Mouse (Mus musculus) kidney, postnatal 0 days (tissue): ENCODE measurements around the gene Mical1. TPM values are rescaled to one million over a fixed set of nuclear protein-coding genes. Genes with fewer than 3 reads are reported as not detected.
A peak's percentile ranks its signal among the peaks of the same experiment; 100 is the strongest.

ENCODE experiments used
- ATAC-seq: fragments of 200-750 bp; cut with Nextera tagmentation; replicated peaks from 2 replicates; pipeline ENCODE4 v1.8.0; 2017; ENCODE audit warnings: low read depth, moderate number of reproducible peaks, moderate TSS enrichment, moderate library complexity; ENCODE audit not compliant: low FRiP score
- DNase-seq: peaks from one replicate; pipeline ENCODE4 v3.0.0-alpha.2; 2016; ENCODE audit warnings: low spot score
- H3K27ac ChIP-seq: fragments of 300-500 bp; sonication (generic); 2 replicates; pipeline ENCODE4 v1.5.1; 2014; ENCODE audit warnings: mild to moderate bottlenecking
- H3K27me3 ChIP-seq: fragments of 300-500 bp; sonication (generic); 2 replicates; pipeline ENCODE4 v1.6.1; 2014; ENCODE audit warnings: low read length, mixed read lengths; ENCODE audit not compliant: insufficient read depth
- H3K36me3 ChIP-seq: fragments of 300-500 bp; sonication (generic); 2 replicates; pipeline ENCODE4 v1.6.1; 2014; ENCODE audit warnings: low read length, mixed read lengths; ENCODE audit not compliant: insufficient read depth
- H3K4me1 ChIP-seq: fragments of 300-500 bp; sonication (generic); replicated peaks from 2 replicates; pipeline ENCODE4 v1.6.1; 2014; ENCODE audit warnings: antibody characterized with exemption, low read length, mixed read lengths; ENCODE audit not compliant: insufficient read depth
- H3K4me2 ChIP-seq: fragments of 300-500 bp; sonication (generic); 2 replicates; pipeline ENCODE4 v1.6.1; 2014; ENCODE audit warnings: mild to moderate bottlenecking, low read length, moderate library complexity, mixed read lengths
- H3K4me3 ChIP-seq: fragments of 300-500 bp; sonication (generic); replicated peaks from 2 replicates; pipeline ENCODE4 v1.5.1; 2014; ENCODE audit warnings: low read depth, low read length
- H3K9ac ChIP-seq: fragments of 300-500 bp; sonication (generic); 2 replicates; pipeline ENCODE4 v1.6.1; 2014; ENCODE audit warnings: low read depth, low read length
- H3K9me3 ChIP-seq: fragments of 300-500 bp; sonication (generic); replicated peaks from 2 replicates; pipeline ENCODE4 v1.6.1; 2016; ENCODE audit warnings: low read length, inconsistent platforms, mixed read lengths
- CTCF ChIP-seq: IDR thresholded peaks from 2 replicates; pipeline ENCODE4 v1.5.1; 2016; ENCODE audit warnings: antibody characterized with exemption, low read depth, mild to moderate bottlenecking, moderate library complexity
- WGBS: fragments of 180-500 bp; shearing (Covaris S2); extraction: QIAGEN DNeasy Blood & Tissue Kit; methylation state at CpG from one replicate; pipeline ENCODE4 v1.1.7; 2014; 5-methylcytosine and 5-hydroxymethylcytosine counted together
- polyA plus RNA-seq: library from polyadenylated mRNA; unstranded; fragments of >200 nt; fragmentation: Nextera tagmentation; extraction: Ambion mirVana; gene quantifications from 2 replicates; pipeline ENCODE4 v1.2.1, GENCODE M21; 2015

Gene Mical1
- polyA plus RNA-seq, 1 experiment from 2014 or later: 19.6 TPM

GRCm38 (mm10) chr10:41450137-41450670 lies 25.9 kb upstream of the Mical1 start, which contains the start of gene Zbtb24:
Gene Zbtb24, plus strand, starts transcription at chr10:41450383.
- no peak for TF ChIP-seq CTCF
- Histone ChIP-seq H3K9me3 (no peaks in the 10 kb centered on the region), H3K27ac (peak within 1 kb of the TSS; percentile 78), H3K4me1 (peaks cover 8% of the 10 kb centered on the region; the same call in 1 of the 2 replicates), H3K36me3 (peaks cover 8% of the 10 kb centered on the region; the same call in 1 of the 2 replicates), H3K9ac (peak within 1 kb of the TSS; percentile 86), H3K4me2 (peak within 1 kb of the TSS; percentile 78), H3K4me3 (peak within 1 kb of the TSS; percentile 77), H3K27me3 (no peaks in the 10 kb centered on the region)
- peak; percentile 95 for ATAC-seq
- peak; percentile 97 for DNase-seq
- WGBS: 0% methylated on average over 41 of the region's 49 CpGs

- Histone ChIP-seq H3K4me2 (peak overlapping the region; percentile 78), H3K9ac (peak overlapping the region; percentile 86), H3K4me3 (peak overlapping the region; percentile 77), H3K36me3 (peaks cover 13% of the 10 kb centered on the region), H3K27me3 (no peaks in the 10 kb centered on the region), H3K4me1 (peaks cover 8% of the 10 kb centered on the region; the same call in 1 of the 2 replicates), H3K9me3 (no peaks in the 10 kb centered on the region), H3K27ac (peak overlapping the region; percentile 78)
- no peak for TF ChIP-seq CTCF
- 49% methylated on average over 18 of the region's 18 CpGs for WGBS
- ATAC-seq: 0 out of 2 replicates have a peak, but pooled peaks have one; percentile 8
- peak; percentile 38 for DNase-seq
Measured at GRCm38 (mm10) chr10:41450780-41451522, 25.2 kb upstream of the Mical1 start.

- Histone ChIP-seq H3K27ac (no peak overlapping the region), H3K4me3 (no peak overlapping the region), H3K9me3 (no peaks in the 10 kb centered on the region), H3K4me1 (peaks cover 8% of the 10 kb centered on the region; the same call in 1 of the 2 replicates), H3K4me2 (no peak overlapping the region), H3K36me3 (peaks cover 20% of the 10 kb centered on the region), H3K27me3 (no peaks in the 10 kb centered on the region), H3K9ac (no peak overlapping the region)
- no peak for TF ChIP-seq CTCF
- no peak for DNase-seq
- 83% methylated on average over 9 of the region's 9 CpGs for WGBS
- no peak for ATAC-seq
Measured at GRCm38 (mm10) chr10:41451656-41452055, 24.5 kb upstream of the Mical1 start.

GRCm38 (mm10) chr10:41452791-41453190 lies 23.3 kb upstream of the Mical1 start:
- Histone ChIP-seq H3K4me1 (peaks cover 8% of the 10 kb centered on the region; the same call in 1 of the 2 replicates), H3K9me3 (no peaks in the 10 kb centered on the region), H3K4me2 (no peak overlapping the region), H3K36me3 (peaks cover 22% of the 10 kb centered on the region), H3K27me3 (no peaks in the 10 kb centered on the region), H3K9ac (no peak overlapping the region), H3K27ac (no peak overlapping the region), H3K4me3 (no peak overlapping the region)
- DNase-seq (no peak), ATAC-seq (no peak)
- WGBS: 93% methylated on average over 3 of the region's 3 CpGs
- no peak for TF ChIP-seq CTCF

GRCm38 (mm10) chr10:41459990-41460389 lies 16.1 kb upstream of the Mical1 start:
- no peak for DNase-seq
- peaks cover 35% of the 10 kb centered on the region for H3K36me3 ChIP-seq
- 87% methylated on average over 4 of the region's 4 CpGs for WGBS

GRCm38 (mm10) chr10:41460501-41460900 lies 15.6 kb upstream of the Mical1 start:
- no peak overlapping the region for H3K4me3 ChIP-seq
- 12% methylated on average over 2 of the region's 2 CpGs for WGBS
- H3K9me3 ChIP-seq: no peaks in the 10 kb centered on the region
- TF ChIP-seq CTCF: no peak
- ATAC-seq (no peak), DNase-seq (no peak)
- peaks cover 37% of the 10 kb centered on the region for H3K36me3 ChIP-seq
- H3K27ac ChIP-seq: no peak overlapping the region
- H3K4me2 ChIP-seq: no peak overlapping the region
- H3K4me1 ChIP-seq: no peaks in the 10 kb centered on the region
- no peaks in the 10 kb centered on the region for H3K27me3 ChIP-seq
- H3K9ac ChIP-seq: no peak overlapping the region

More at GRCm38 (mm10) chr10:41459990-41460389, 16.1 kb upstream of the Mical1 start:
- Histone ChIP-seq H3K9me3 (no peaks in the 10 kb centered on the region), H3K27me3 (no peaks in the 10 kb centered on the region), H3K4me3 (no peak overlapping the region), H3K4me2 (no peak overlapping the region), H3K9ac (no peak overlapping the region), H3K4me1 (no peaks in the 10 kb centered on the region), H3K27ac (no peak overlapping the region)
- ATAC-seq: no peak
- no peak for TF ChIP-seq CTCF
